Mouse (Mus musculus): ENCODE measurements at regions not wholly inside any gene's neighbourhood (a gene's known extent, or its start where the extent isn't known, plus 50 kb on each side); places are given as distances from the start of the nearest gene placed in this dataset.
A peak's percentile ranks its signal among the peaks of the same experiment; 100 is the strongest.
"Not testable (repeated sequence)": the region's sequence is repeated elsewhere in the genome, so short reads cannot be mapped to it uniquely, and the experiment has no call there.

- DNase-seq (ENCODE audit: extremely low read depth, insufficient read length, low spot score) = no peak
Measured at GRCm38 (mm10) chr16:50009046-50009445, 208.7 kb downstream of the Cd47 start.

GRCm38 (mm10) chr16:50009542-50009941, 209.2 kb downstream of the Cd47 start:
- DNase-seq (ENCODE audit: extremely low read depth, insufficient read length, low spot score) = peak; percentile 14

- DNase-seq (ENCODE audit: extremely low read depth, insufficient read length, low spot score) = no peak
Measured at GRCm38 (mm10) chr16:50010074-50010473, 209.7 kb downstream of the Cd47 start.

- no peak for DNase-seq (ENCODE audit: extremely low read depth, insufficient read length, low spot score)
Measured at GRCm38 (mm10) chr16:50010532-50010971, 210.2 kb downstream of the Cd47 start.

GRCm38 (mm10) chr16:50023885-50024284, 223.6 kb downstream of the Cd47 start:
- no peak for DNase-seq (ENCODE audit: extremely low read depth, insufficient read length, low spot score)

- no peak for DNase-seq (ENCODE audit: extremely low read depth, insufficient read length, low spot score)
Measured at GRCm38 (mm10) chr16:50026100-50026884, 226.0 kb downstream of the Cd47 start.

GRCm38 (mm10) chr16:50027189-50027588, 226.9 kb downstream of the Cd47 start:
- no peak for DNase-seq (ENCODE audit: extremely low read depth, insufficient read length, low spot score)

GRCm38 (mm10) chr16:50029711-50030110, 229.4 kb downstream of the Cd47 start:
- DNase-seq (ENCODE audit: extremely low read depth, insufficient read length, low spot score) = no peak

GRCm38 (mm10) chr16:50030355-50030754, 230.0 kb downstream of the Cd47 start:
- DNase-seq (ENCODE audit: extremely low read depth, insufficient read length, low spot score) = not testable (repeated sequence)

- DNase-seq (ENCODE audit: extremely low read depth, insufficient read length, low spot score) = no peak
Measured at GRCm38 (mm10) chr16:50030905-50031369, 230.6 kb downstream of the Cd47 start.

GRCm38 (mm10) chr16:50032798-50033197, 232.5 kb downstream of the Cd47 start:
- DNase-seq (ENCODE audit: extremely low read depth, insufficient read length, low spot score) = no peak

GRCm38 (mm10) chr16:50036296-50036734, 236.0 kb downstream of the Cd47 start:
- no peak for DNase-seq (ENCODE audit: extremely low read depth, insufficient read length, low spot score)

- DNase-seq (ENCODE audit: extremely low read depth, insufficient read length, low spot score) = no peak
Measured at GRCm38 (mm10) chr16:50044103-50044502, 243.8 kb downstream of the Cd47 start.

GRCm38 (mm10) chr16:50045552-50046547, 245.5 kb downstream of the Cd47 start:
- DNase-seq (ENCODE audit: extremely low read depth, insufficient read length, low spot score) = peak; percentile 29

- peak; percentile 50 for DNase-seq (ENCODE audit: extremely low read depth, insufficient read length, low spot score)
Measured at GRCm38 (mm10) chr16:50063540-50063939, 263.2 kb downstream of the Cd47 start.

GRCm38 (mm10) chr16:50065336-50066082, 265.2 kb downstream of the Cd47 start:
- DNase-seq (ENCODE audit: extremely low read depth, insufficient read length, low spot score) = no peak

GRCm38 (mm10) chr16:50069033-50069432, 268.7 kb downstream of the Cd47 start:
- DNase-seq (ENCODE audit: extremely low read depth, insufficient read length, low spot score) = no peak

GRCm38 (mm10) chr16:50070728-50071127, 270.4 kb downstream of the Cd47 start:
- DNase-seq (ENCODE audit: extremely low read depth, insufficient read length, low spot score) = no peak

- DNase-seq (ENCODE audit: extremely low read depth, insufficient read length, low spot score) = no peak
Measured at GRCm38 (mm10) chr16:50072853-50073360, 272.6 kb downstream of the Cd47 start.

- DNase-seq (ENCODE audit: extremely low read depth, insufficient read length, low spot score) = no peak
Measured at GRCm38 (mm10) chr16:50073979-50074378, 273.6 kb downstream of the Cd47 start.

All from 3134 (cell line).